Mouse (Mus musculus) forebrain, postnatal 0 days (tissue): ENCODE data around the gene Mrps2. TPM values are rescaled to one million over a fixed set of nuclear protein-coding genes. Genes with fewer than 3 reads are reported as not detected.

Experiments used
- ATAC-seq: fragments of 200-750 bp; cut with Nextera tagmentation; 2 replicates; pipeline ENCODE4 v1.8.0; 2017; ENCODE audit warnings: mild to moderate bottlenecking, moderate library complexity
- DNase-seq: peaks from one replicate; pipeline ENCODE4 v3.0.0-alpha.2; 2015
- H3K27ac ChIP-seq: fragments of 300-500 bp; sonication (generic); 2 replicates; pipeline ENCODE4 v1.5.1; 2014; ENCODE audit warnings: low read depth, mild to moderate bottlenecking, antibody characterized with exemption, low read length, moderate library complexity, mixed read lengths
- H3K27me3 ChIP-seq: fragments of 300-500 bp; sonication (generic); 2 replicates; pipeline ENCODE4 v1.6.1; 2014; ENCODE audit warnings: mild to moderate bottlenecking, low read length, mixed read lengths; ENCODE audit not compliant: insufficient read depth
- H3K36me3 ChIP-seq: fragments of 300-500 bp; sonication (generic); 2 replicates; pipeline ENCODE4 v1.6.1; 2014; ENCODE audit warnings: mild to moderate bottlenecking, moderate library complexity; ENCODE audit not compliant: insufficient read depth
- H3K4me1 ChIP-seq: fragments of 300-500 bp; sonication (generic); 2 replicates; pipeline ENCODE4 v1.6.1; 2014; ENCODE audit warnings: antibody characterized with exemption; ENCODE audit not compliant: insufficient read depth
- H3K4me2 ChIP-seq: fragments of 300-500 bp; sonication (generic); 2 replicates; pipeline ENCODE4 v1.6.1; 2014; ENCODE audit warnings: low read depth, mild to moderate bottlenecking, moderate library complexity
- H3K4me3 ChIP-seq: fragments of 300-500 bp; sonication (generic); 2 replicates; pipeline ENCODE4 v1.5.1; 2014; ENCODE audit warnings: low read depth, low read length, mixed read lengths
- H3K9ac ChIP-seq: fragments of 300-500 bp; sonication (generic); 2 replicates; pipeline ENCODE4 v1.6.1; 2014; ENCODE audit warnings: mild to moderate bottlenecking
- H3K9me3 ChIP-seq: fragments of 300-500 bp; sonication (generic); 2 replicates; pipeline ENCODE4 v1.6.1; 2016; ENCODE audit warnings: low read length
- CTCF ChIP-seq: sonication (generic); IDR thresholded peaks from 2 replicates; pipeline ENCODE4 v1.5.1; 2016; ENCODE audit warnings: antibody characterized with exemption, control low read depth, low read depth
- WGBS: fragments of 180-500 bp; shearing (Covaris S2); extraction: QIAGEN DNeasy Blood & Tissue Kit; methylation state at CpG from one replicate; pipeline ENCODE4 v1.1.7; 2014; 5-methylcytosine and 5-hydroxymethylcytosine counted together
- polyA plus RNA-seq: library from polyadenylated mRNA; unstranded; fragments of >200 nt; fragmentation: Nextera tagmentation; extraction: Ambion mirVana; gene quantifications from 2 replicates; pipeline ENCODE4 v1.2.1, GENCODE M21; 2015
- total RNA-seq: library from RNA; depleted of rRNA; stranded (reverse); fragments of >200 nt; gene quantifications from 2 replicates; pipeline ENCODE4 v1.2.3, GENCODE M21; 2014; rRNA removed

Mrps2 gene
- total and polyA plus RNA-seq, 2 experiments from 2014 or later: 33.4 to 42.6 TPM

GRCm38 (mm10) chr2:28518231-28518630, 50.4 kb downstream of the Mrps2 start:
- peak overlapping the region; percentile 32 for H3K4me2 ChIP-seq
- H3K4me1 ChIP-seq: peaks cover 44% of the 10 kb centered on the region
- no peak overlapping the region for H3K4me3 ChIP-seq
- H3K9me3 ChIP-seq: no peaks in the 10 kb centered on the region
- WGBS: 10% methylated on average over 2 of the region's 2 CpGs
- no peak for TF ChIP-seq CTCF
- peaks cover 9% of the 10 kb centered on the region; the same call in 1 of the 2 replicates for H3K36me3 ChIP-seq
- H3K27me3 ChIP-seq: no peaks in the 10 kb centered on the region
- peak overlapping the region; percentile 71 for H3K27ac ChIP-seq
- no peak overlapping the region for H3K9ac ChIP-seq
- ATAC-seq (peak; percentile 83), DNase-seq (peak; percentile 82)

GRCm38 (mm10) chr2:28520581-28520980, 52.7 kb downstream of the Mrps2 start:
- no peak for DNase-seq
- Histone ChIP-seq H3K4me3 (no peak overlapping the region), H3K27me3 (no peaks in the 10 kb centered on the region), H3K9ac (0 out of 2 replicates have a peak overlapping the region, but pooled peaks have one; percentile 6), H3K4me1 (peaks cover 39% of the 10 kb centered on the region), H3K9me3 (no peaks in the 10 kb centered on the region), H3K27ac (no peak overlapping the region; the same call in 1 of the 2 replicates), H3K4me2 (no peak overlapping the region), H3K36me3 (peaks cover 9% of the 10 kb centered on the region; the same call in 1 of the 2 replicates)
- 73% methylated on average over 5 of the region's 5 CpGs for WGBS
- no peak for TF ChIP-seq CTCF
- ATAC-seq: no peak

Other genes with a start within 250 kb of the Mrps2 start
- gene Ppp1r26, start 21.3 kb upstream of the Mrps2 start, total RNA-seq: 35.6 and 60.8 TPM in 2 replicates
- 5.0 and 11.7 TPM in 2 replicates for gene Ppp1r26, start 21.3 kb upstream of the Mrps2 start, polyA plus RNA-seq
- 5.2 and 5.4 TPM in 2 replicates for gene 1700007K13Rik, start 1.7 kb upstream of the Mrps2 start, total RNA-seq
- 5.2 and 8.5 TPM in 2 replicates for gene 1700007K13Rik, start 1.7 kb upstream of the Mrps2 start, polyA plus RNA-seq
- gene Gbgt1, start 28.8 kb downstream of the Mrps2 start, total RNA-seq: 1.5 and 4.9 TPM in 2 replicates
- gene Gbgt1, start 28.8 kb downstream of the Mrps2 start, polyA plus RNA-seq: 0.47 and 0.54 TPM in 2 replicates
- gene Gm10134, start 38.0 kb downstream of the Mrps2 start, total RNA-seq: not detected in 2 replicates
- gene Gm10134, start 38.0 kb downstream of the Mrps2 start, polyA plus RNA-seq: 1.8 and 2.3 TPM in 2 replicates
- 176 and 197 TPM in 2 replicates for gene Ralgds, start 45.1 kb downstream of the Mrps2 start, total RNA-seq
- gene Ralgds, start 45.1 kb downstream of the Mrps2 start, polyA plus RNA-seq: 65.3 and 76.8 TPM in 2 replicates
- gene Cel, start 95.3 kb downstream of the Mrps2 start, total RNA-seq: not detected in 2 replicates
- gene Cel, start 95.3 kb downstream of the Mrps2 start, polyA plus RNA-seq: not detected in 2 replicates
- 26.9 and 33.3 TPM in 2 replicates for gene Gtf3c5, start 115.7 kb downstream of the Mrps2 start, total RNA-seq
- 20.0 and 32.7 TPM in 2 replicates for gene Gtf3c5, start 115.7 kb downstream of the Mrps2 start, polyA plus RNA-seq
- not detected in 2 replicates for gene Gfi1b, start 153.9 kb downstream of the Mrps2 start, total RNA-seq
- not detected in 2 replicates for gene Gfi1b, start 153.9 kb downstream of the Mrps2 start, polyA plus RNA-seq
- gene Tsc1, start 173.2 kb downstream of the Mrps2 start, total RNA-seq: 35.4 and 43.4 TPM in 2 replicates
- 7.7 and 16.8 TPM in 2 replicates for gene Tsc1, start 173.2 kb downstream of the Mrps2 start, polyA plus RNA-seq
- gene Spaca9, start 231.7 kb downstream of the Mrps2 start, total RNA-seq: not detected in 2 replicates
- gene Spaca9, start 231.7 kb downstream of the Mrps2 start, polyA plus RNA-seq: 3.1 and 3.6 TPM in 2 replicates
- 1.1 and 1.7 TPM in 2 replicates for gene Ak8, start 232.1 kb downstream of the Mrps2 start, total RNA-seq
- gene Ak8, start 232.1 kb downstream of the Mrps2 start, polyA plus RNA-seq: 3.4 and 5.2 TPM in 2 replicates